Mouse (Mus musculus) left cerebral cortex, postnatal 10 days (tissue): Measurements from ENCODE around the gene B4galnt2. TPM values are rescaled to one million over a fixed set of nuclear protein-coding genes. Genes with fewer than 3 reads are reported as not detected.
"Not testable (repeated sequence)": the region's sequence is repeated elsewhere in the genome, so short reads cannot be mapped to it uniquely, and the experiment has no call there.

Source experiments
- DNase-seq, 2 experiments: peaks; one replicate each; pipeline ENCODE4 v3.0.0; 2021 to 2022; ENCODE audit warnings: low spot score in 2 of 2, mixed read lengths in 1 of 2; ENCODE audit errors: extremely low spot score in 1 of 2
- intact Hi-C: fragments of 180-260 bp; cut with DNase I; formaldehyde crosslinking; loops from one replicate; pipeline ENCODE4 v1.15.1; 2025
- total RNA-seq, 2 experiments: library from RNA; stranded (reverse); gene quantifications; 2 replicates each; pipeline ENCODE4 v1.2.3; 2021

Gene B4galnt2
- total RNA-seq, 2 experiments from 2014 or later, result not detected

DNA sequence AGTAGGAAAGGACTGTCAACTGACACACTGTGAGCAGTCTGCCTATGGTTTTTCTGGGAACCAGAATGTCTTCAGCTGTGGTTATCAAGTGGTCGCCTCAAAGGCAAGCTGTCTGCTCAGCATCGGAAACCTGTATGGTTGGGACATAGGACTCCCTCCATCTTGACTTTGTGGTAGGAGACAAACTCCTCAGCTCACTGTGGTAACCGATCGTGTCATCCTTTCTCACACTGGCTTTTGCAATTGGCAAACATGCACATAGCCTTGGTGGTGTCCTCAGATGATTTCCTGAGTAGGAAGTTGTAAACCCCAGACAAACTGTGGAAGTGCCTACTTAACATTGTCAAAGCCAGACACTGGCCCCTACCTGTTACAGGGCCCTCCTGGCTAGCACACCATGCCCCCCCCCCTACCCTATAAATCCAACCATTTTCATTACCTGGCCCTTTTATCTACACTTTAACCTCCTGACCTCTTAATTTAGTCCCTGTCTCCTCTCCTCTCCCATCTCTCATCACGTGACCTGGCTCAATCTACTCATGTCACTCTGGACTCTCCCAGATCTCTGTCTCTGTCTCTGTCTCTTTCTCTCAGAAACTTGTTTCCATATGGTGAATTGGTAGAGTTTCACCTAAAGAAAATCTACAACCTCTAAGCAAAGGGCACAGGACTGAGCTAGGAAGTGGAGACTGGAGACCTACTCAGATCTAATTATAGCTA lies 6.7 kb downstream of the B4galnt2 start:
- no peak for DNase-seq
- intact Hi-C loops, result no loop called here

DNA sequence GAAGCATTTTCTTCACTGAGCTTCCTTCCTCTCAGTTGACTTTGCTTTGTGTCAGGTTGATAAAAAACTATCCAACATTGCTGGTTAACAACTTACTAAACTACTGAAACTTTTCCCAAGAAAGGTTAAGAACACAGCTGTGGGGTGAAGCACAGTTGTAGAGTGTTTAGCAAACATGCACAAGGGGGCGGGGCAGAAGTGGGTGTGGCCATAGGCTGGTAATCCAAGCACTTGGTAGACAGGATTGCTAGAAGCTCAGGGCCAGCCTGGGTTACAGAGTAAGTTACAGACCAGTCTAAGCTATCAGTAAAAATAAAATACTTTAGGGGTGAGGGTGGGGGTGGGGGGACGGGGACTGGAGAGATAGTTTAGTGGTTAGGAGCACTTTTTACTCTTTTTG lies 10.4 kb downstream of the B4galnt2 start:
- no peak for DNase-seq
- intact Hi-C loops, result no loop called here

DNA sequence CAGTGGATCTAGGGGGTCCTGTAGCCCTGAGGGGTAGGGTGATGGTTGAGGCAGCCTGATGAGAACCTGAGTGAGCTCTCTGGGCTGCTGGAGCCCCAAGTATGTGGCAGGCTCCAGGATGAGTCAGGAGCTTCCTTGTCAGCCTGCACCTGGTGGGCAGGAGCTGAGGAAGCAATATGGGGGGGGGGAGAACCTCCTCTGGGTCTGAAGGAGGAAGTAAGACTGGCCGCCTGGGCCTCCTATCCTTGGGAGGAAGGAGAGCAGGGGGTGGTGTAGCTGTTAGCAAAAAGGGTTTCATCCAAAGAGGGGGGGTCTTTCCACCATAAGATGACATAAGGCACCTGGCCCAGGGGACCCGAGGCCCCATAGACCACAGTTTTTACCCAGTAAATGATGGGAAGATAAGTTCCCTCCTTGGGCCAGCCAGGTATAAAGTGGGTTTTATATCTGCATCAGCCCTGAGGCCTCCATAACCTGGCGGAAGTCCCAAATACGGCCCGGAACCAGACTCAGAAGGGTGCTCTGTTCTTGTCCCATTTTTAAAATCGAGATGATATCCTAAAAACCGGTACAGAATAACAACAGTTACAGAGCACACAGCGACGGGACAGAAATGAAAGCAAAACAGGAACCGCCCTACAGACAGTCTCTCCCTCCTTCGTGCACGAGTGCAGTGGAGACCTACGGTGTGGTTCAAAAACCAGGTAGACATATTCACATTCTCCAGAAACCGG lies 18.1 kb downstream of the B4galnt2 start:
- intact Hi-C loops, result no loop called here

DNA sequence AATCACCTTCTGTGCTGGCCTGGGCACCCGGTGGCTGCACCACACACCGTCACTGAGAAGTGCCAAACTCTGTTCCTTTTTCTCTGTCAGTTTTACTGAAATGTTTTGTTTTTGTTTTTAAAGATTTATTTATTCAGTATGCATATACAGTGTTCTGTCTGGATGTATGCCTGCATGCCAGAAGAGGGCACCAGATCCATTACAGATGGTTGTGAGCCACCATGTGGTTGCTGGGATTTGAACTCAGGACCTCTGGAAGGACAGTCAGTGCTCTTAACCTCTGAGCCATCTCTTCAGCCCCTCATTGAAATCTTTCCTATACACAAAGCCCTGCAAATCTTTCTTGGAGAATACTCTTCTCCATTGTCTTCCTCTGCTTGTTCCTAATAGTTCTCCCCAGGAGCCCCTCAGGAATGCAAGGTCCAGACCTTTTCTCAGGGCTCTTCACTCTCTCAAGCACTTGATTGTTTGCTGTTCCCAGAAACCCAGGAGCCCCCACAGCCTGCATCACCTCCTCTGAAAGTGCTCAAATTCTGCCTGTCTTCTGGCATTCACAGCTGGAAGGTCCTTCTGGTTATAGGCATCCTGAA lies 24.1 kb downstream of the B4galnt2 start:
- intact Hi-C loops, result no loop called here
- DNase-seq, result no peak

More for the DNA sequence above, 18.1 kb downstream of the B4galnt2 start:
- DNase-seq, result no peak

- not testable (repeated sequence) for DNase-seq
- intact Hi-C loops, result loop anchor here (10.0 kb wide), 1 partner anchor 245 kb away; no protein-coding TSS in a partner anchor
Observed at GRCm38 (mm10) chr11:95879861-95880260, 34.8 kb downstream of the B4galnt2 start.

DNA sequence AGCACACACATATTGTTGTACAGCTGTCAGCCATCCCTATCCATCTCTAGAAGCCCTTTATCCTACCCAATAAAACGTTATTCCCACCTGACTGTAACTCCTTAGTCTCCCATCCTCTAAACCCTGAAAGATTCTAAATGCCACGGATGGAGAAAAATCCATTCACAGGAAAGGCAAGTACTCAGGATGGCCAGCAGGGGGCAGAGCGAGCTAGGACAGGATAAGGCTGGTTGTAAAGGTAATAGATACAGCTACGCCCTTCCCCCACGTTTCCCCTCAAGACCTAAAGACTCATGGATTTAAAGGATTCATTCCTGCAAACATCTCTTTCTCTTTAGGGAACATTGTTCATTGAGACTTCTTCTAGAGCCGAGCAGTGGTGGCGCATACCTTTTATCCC lies 38.4 kb downstream of the B4galnt2 start:
- intact Hi-C loops, result loop anchor here (10.0 kb wide), 1 partner anchor 249 kb away; no protein-coding TSS in a partner anchor

GRCm38 (mm10) chr11:95875804-95876203 lies 38.9 kb downstream of the B4galnt2 start:
- no peak for DNase-seq
- intact Hi-C loops, result loop anchor here (10.0 kb wide), 1 partner anchor 249 kb away; no protein-coding TSS in a partner anchor

More for the DNA sequence above, 38.4 kb downstream of the B4galnt2 start:
- peak in 1 of 2 experiments; percentile 70 for DNase-seq

DNA sequence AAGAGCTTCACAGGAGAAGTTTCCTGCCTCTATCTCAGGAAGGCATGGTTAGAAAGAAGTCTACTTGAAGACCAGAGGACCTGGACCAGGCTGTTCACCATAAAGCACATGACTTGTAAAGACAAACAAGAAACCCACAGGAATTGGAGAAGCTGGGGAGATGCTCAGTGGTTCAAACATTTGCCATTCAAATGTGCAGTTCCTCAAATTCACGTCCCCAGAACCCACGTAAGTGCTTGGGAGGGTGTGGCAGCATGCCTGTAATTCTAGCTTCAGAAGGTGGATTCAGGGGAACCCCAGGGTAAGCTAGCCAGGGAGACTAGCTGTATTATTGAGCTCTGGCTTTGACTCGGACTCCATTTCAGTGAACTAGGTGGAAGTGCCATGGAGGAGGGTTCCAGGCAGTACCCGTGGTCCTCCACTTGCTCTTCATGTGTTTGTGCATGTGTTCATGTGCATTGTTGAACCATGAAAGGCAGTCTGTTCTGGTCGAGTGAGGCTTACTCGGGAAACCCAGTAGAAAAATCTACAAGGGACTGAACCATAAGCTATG lies 44.7 kb downstream of the B4galnt2 start:
- intact Hi-C loops, result loop anchor here (10.0 kb wide), 1 partner anchor 255 kb away; no protein-coding TSS in a partner anchor
- no peak for DNase-seq

DNA sequence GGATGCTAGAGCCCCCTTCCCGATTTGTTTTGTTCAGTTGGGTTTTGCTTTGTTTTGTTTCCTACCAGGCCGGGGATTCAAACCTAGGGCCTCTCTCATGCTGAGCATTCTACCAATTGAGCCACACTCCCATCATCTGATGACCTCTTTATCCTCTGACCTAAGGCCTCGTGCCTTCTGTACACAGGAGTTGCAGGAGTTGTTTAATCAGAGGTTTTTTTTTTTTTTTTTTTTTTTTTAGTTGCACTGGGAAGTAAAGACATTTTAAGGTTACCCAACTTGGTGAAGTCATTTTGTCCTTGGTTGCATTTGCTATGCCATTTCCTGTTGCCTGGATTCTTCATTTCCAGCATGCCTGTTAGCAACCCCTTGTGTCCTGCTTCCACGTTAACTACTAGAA lies 45.2 kb downstream of the B4galnt2 start:
- intact Hi-C loops, result no loop called here

GRCm38 (mm10) chr11:95861397-95861796 lies 53.3 kb downstream of the B4galnt2 start:
- intact Hi-C loops, result loop anchor here (5.0 kb wide), 1 partner anchor 34 kb away; no protein-coding TSS in a partner anchor
- no peak for DNase-seq

More for the DNA sequence above, 45.2 kb downstream of the B4galnt2 start:
- no peak for DNase-seq

- DNase-seq, result no peak
- intact Hi-C loops, result loop anchor here (5.0 kb wide), 1 partner anchor 33 kb away; no protein-coding TSS in a partner anchor
Observed at GRCm38 (mm10) chr11:95860071-95860490, 54.6 kb downstream of the B4galnt2 start.

GRCm38 (mm10) chr11:95859468-95859855 lies 55.2 kb downstream of the B4galnt2 start:
- DNase-seq, result peak; percentile 64 to 80

DNA sequence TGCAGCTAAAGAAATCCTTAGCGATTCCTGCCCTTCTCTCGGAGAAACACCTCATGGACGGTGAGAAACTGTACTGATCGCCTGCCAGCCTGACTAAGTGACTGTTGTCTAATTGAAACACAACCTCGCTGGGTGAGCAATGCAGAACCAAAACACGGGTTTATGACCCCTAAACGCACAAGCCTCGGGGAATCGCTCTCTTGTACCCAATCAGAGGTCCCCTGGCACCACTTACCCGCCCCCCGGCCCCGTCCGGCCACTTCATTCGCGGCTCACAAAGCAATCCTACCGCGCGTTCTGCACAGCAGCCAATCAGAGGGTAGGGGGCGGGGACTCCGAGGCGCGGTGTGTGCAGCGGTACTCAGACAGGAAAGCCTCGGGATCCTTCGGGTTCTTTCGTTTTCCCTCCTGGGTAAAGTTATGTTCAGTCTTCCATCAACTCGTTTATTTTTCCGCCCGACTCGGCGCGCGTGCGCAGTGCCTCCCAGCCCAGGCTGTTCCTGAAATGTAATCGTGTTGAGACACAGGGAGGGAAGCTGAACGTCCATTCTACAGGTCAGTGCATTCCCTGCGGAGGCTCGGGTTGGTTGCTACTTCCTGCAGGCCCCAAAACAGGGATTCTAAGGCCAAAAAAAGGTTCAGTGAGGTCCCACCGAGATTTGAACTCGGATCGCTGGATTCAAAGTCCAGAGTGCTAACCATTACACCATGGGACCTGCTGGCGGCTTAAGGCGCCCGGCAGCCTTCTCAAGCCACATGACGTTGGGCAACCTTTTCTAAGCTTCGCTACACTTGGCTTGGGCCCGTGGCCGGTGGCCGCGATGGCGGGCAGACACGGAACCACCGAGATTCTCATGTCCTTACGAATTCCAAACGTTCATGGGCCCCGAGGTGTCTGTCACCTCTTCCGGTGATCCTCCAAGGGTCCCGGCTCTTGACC lies 55.9 kb downstream of the B4galnt2 start:
- intact Hi-C loops, result no loop called here
- DNase-seq, result peak; percentile 98 to 99

More at GRCm38 (mm10) chr11:95859468-95859855, 55.2 kb downstream of the B4galnt2 start:
- intact Hi-C loops, result no loop called here

DNA sequence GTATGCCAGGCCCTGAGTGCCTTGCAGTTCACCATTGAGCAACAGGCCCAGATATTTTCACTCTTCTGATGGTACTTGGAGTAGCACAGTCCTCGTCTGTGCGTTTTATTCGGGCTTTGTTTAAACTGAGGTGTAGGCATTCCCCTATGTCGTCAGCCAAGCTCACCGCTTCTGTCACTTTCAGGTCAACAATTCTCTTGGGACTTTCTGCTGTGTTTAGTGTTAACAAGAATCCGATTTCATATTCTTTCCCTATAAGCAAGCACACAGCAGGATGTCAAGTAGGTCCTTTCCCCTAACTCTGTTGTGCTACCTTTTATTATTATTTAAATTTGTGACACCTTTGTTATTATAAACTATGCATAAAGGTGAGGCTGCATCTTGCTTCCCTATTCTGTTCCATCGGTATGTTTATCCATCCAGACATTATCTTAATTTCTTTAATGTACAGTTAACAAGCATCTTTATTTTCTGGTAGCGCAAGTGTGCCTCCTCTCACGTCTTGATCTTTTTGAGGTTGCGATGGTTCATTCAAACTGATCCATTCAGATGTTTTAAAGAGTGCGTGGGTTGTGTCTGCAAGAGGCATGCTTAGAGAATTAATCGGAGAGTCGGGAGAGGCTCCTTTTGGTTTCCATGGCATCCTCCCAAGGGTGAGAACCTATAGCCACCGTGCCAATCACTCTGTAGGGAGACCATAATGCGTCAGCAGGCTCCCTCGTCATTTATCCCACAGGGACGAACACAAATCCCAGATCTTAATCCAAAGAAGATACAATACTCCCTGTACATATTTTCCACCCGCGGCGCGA lies 56.8 kb downstream of the B4galnt2 start:
- intact Hi-C loops, result no loop called here
- peak in 1 of 2 experiments; percentile 50 for DNase-seq

DNA sequence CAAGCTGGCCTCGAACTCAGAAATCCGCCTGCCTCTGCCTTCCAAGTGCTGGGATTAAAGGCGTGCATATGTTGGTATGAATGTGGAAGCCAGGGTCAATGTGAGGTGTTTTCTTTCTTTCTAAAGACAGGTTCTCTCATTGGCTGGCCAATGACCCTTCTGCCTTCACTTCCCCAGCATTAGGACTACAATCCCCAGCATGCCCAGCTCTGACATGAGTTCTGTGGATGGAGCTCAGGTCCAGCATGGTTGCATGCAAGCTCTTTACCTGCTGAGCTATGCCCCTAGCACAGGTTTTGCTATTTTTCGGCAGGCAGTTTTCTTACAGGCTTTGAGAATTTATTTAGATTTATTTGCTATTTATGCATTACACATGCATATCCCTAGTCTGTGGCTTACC lies 57.4 kb downstream of the B4galnt2 start:
- intact Hi-C loops, result no loop called here
- DNase-seq, result no peak

DNA sequence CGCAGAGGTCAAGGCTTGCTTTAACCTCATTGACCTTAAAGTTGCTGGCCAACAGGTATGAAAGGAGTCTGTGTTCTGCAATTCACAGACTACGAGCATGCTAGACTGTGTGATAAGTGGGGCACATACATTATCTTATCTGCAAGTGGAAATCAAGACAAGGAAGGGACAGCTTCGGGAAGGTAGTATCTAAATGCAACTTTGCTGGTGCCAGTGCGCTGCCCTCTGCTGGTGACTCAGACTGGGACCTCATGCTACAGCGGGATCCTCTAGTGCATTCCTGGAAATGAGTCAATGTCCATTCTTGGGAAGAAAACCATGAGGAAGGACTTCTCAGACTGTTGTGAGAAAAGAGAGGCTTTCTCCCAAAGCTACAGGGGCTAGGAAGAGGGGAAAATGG lies 61.0 kb downstream of the B4galnt2 start:
- DNase-seq, result peak in 1 of 2 experiments; percentile 61
- intact Hi-C loops, result no loop called here

DNA sequence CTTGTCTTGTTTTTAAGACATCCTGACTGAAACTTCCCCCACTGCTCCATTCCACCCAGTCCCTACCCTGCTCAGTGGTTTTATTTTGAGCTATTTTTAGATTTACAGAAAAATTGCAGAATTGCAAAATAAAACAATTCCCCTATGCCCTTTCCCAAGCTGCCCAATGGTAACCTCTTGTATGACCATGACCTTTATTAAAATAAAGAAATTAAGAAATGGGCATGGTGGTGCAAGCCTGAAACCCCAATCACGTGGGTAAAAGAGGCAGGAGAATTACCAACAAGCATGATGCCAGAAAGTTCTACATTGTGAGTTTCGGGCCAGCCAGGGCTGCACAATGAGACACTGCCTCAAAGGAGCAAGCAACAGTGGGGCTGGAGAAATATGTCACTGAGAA lies 63.8 kb downstream of the B4galnt2 start:
- intact Hi-C loops, result no loop called here
- DNase-seq, result no peak
